Mouse (Mus musculus) liver, adult 2 months (tissue): ENCODE measurements around the gene Psmb10.

Source experiments
- CTCF ChIP-seq: fragments of 200-500 bp; IDR thresholded peaks from 2 replicates; pipeline ENCODE4 v1.5.1; 2011; ENCODE audit warnings: low read depth, low read length, control low read depth
- POLR2A ChIP-seq: fragments of 200-500 bp; IDR thresholded peaks from 2 replicates; pipeline ENCODE4 v1.6.1; 2011; ENCODE audit warnings: low read length, control low read depth; ENCODE audit not compliant: insufficient read depth; ENCODE audit errors: extremely low read depth

GRCm38 (mm10) chr8:105965266-105965904, 27.1 kb upstream of the Psmb10 start:
- TF ChIP-seq CTCF (no peak), POLR2A (no peak)
